Mouse (Mus musculus) megakaryocyte, embryonic 14.5 days (primary cell): ENCODE data around the gene Rhoc.

ENCODE experiments used
- FLI1 ChIP-seq: IDR thresholded peaks from 2 replicates; pipeline ENCODE4 v1.6.1; 2012; ENCODE audit warnings: low read length, inconsistent platforms, mixed read lengths
- GATA1 ChIP-seq: IDR thresholded peaks from 3 replicates; pipeline ENCODE4 v1.6.1; 2012; ENCODE audit warnings: mixed read lengths, low read length, inconsistent platforms, borderline replicate concordance

- no peak for TF ChIP-seq FLI1
- no peak for TF ChIP-seq GATA1
Measured at GRCm38 (mm10) chr3:104758406-104758805, 29.8 kb upstream of the Rhoc start.
